Mouse (Mus musculus) kidney, embryonic 16.5 days (tissue): Measurements from ENCODE around the gene Timm9. TPM values are rescaled to one million over a fixed set of nuclear protein-coding genes. Genes with fewer than 3 reads are reported as not detected.

Experiments
- ATAC-seq: fragments of 200-750 bp; cut with Nextera tagmentation; 2 replicates; pipeline ENCODE4 v1.8.0; 2017; ENCODE audit warnings: moderate TSS enrichment; ENCODE audit not compliant: low FRiP score, low TSS enrichment
- H3K27ac ChIP-seq: fragments of 300-500 bp; sonication (generic); 2 replicates; pipeline ENCODE4 v1.5.1; 2014; ENCODE audit warnings: low read length
- H3K27me3 ChIP-seq: fragments of 300-500 bp; sonication (generic); 2 replicates; pipeline ENCODE4 v1.6.1; 2014; ENCODE audit warnings: low read length, control low read depth, mixed read lengths; ENCODE audit not compliant: insufficient read depth
- H3K36me3 ChIP-seq: fragments of 300-500 bp; sonication (generic); 2 replicates; pipeline ENCODE4 v1.6.1; 2014; ENCODE audit warnings: low read length, control low read depth, mixed read lengths; ENCODE audit not compliant: insufficient read depth
- H3K4me1 ChIP-seq: fragments of 300-500 bp; sonication (generic); 2 replicates; pipeline ENCODE4 v1.6.1; 2014; ENCODE audit warnings: low read length, control low read depth, mixed read lengths; ENCODE audit not compliant: insufficient read depth
- H3K4me2 ChIP-seq: fragments of 300-500 bp; sonication (generic); replicated peaks from 2 replicates; pipeline ENCODE4 v1.6.1; 2014; ENCODE audit warnings: low read depth, low read length
- H3K4me3 ChIP-seq: fragments of 300-500 bp; sonication (generic); 2 replicates; pipeline ENCODE4 v1.5.1; 2014; ENCODE audit warnings: mild to moderate bottlenecking, low read length
- H3K9ac ChIP-seq: fragments of 300-500 bp; sonication (generic); replicated peaks from 2 replicates; pipeline ENCODE4 v1.6.1; 2014; ENCODE audit warnings: low read length
- H3K9me3 ChIP-seq: fragments of 300-500 bp; sonication (generic); 2 replicates; pipeline ENCODE4 v1.6.1; 2016; ENCODE audit warnings: low read length, control low read depth
- WGBS: fragments of 180-500 bp; shearing (Covaris S2); extraction: QIAGEN DNeasy Blood & Tissue Kit; methylation state at CpG from one replicate; pipeline ENCODE4 v1.1.7; 2014; 5-methylcytosine and 5-hydroxymethylcytosine counted together
- polyA plus RNA-seq: library from polyadenylated mRNA; unstranded; fragments of >200 nt; fragmentation: Nextera tagmentation; extraction: Ambion mirVana; gene quantifications from 2 replicates; pipeline ENCODE4 v1.2.1, GENCODE M21; 2015

Gene Timm9
- polyA plus RNA-seq, 1 experiment from 2014 or later, result 87.8 TPM

DNA sequence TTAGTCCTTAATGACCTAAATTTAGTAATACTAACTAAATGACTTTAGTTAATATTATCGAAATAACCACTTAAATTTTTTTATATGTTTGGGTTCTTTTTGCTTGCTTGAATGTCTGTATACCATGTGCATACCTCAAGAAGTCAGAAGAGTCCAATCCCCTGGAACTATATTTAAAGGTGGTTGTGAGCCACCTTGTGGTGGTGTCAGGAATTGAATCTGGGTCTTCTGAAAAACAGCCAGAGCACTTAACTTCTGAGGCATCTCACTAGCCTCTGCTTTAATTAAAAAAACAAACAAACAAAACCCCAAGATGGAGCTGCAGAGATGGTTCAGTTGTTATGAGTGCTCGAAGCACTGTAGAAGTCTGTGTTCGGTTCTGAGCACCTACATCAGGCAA, 11.2 kb upstream of the Timm9 start:
- WGBS, result 87% methylated on average over 3 of the region's 3 CpGs
- H3K36me3 ChIP-seq, result peaks cover 43% of the 10 kb centered on the region
- no peak for ATAC-seq

GRCm38 (mm10) chr12:71141189-71141588, 4.7 kb upstream of the Timm9 start:
- H3K4me1 ChIP-seq, result peaks cover 10% of the 10 kb centered on the region
- no peak overlapping the region for H3K4me3 ChIP-seq
- H3K9ac ChIP-seq, result no peak overlapping the region
- no peaks in the 10 kb centered on the region for H3K27me3 ChIP-seq
- no peak overlapping the region for H3K27ac ChIP-seq
- H3K36me3 ChIP-seq, result peaks cover 35% of the 10 kb centered on the region
- H3K9me3 ChIP-seq, result no peaks in the 10 kb centered on the region
- ATAC-seq, result no peak
- H3K4me2 ChIP-seq, result no peak overlapping the region

More for the DNA sequence above, 11.2 kb upstream of the Timm9 start:
- Histone ChIP-seq H3K27ac (no peak overlapping the region), H3K4me1 (no peaks in the 10 kb centered on the region), H3K9me3 (no peaks in the 10 kb centered on the region), H3K4me2 (no peak overlapping the region), H3K4me3 (no peak overlapping the region), H3K9ac (no peak overlapping the region), H3K27me3 (no peaks in the 10 kb centered on the region)

DNA sequence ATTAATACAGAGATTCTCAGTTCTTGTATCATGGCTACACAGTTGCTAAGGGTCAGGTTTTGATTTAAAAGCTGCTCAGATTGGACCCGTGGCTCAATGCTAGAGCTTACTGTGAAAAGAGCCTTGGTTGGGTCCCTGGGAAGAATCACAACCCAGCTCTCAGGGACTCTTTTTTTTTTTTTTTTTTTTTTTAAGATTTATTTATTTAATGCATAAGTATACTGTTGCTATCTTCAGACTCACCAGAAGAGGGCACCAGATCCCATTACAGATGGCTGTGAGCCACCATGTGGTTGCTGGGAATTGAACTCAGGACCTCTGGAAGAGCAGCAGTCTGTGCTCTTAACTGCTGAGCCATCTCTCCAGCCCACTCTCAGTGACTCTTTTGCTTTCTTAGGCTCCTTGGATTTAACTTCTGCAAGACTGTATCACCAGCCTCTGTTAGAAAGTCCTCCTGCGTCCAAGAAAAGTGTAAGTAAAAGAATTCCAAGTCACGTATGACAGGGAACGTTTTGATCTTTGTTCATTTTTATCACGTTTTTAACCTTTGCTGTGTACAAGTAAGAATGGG, 2.9 kb upstream of the Timm9 start:
- Histone ChIP-seq H3K36me3 (peaks cover 29% of the 10 kb centered on the region), H3K4me1 (peaks cover 13% of the 10 kb centered on the region), H3K27me3 (no peaks in the 10 kb centered on the region), H3K4me2 (no peak overlapping the region), H3K9ac (no peak overlapping the region), H3K4me3 (no peak overlapping the region), H3K9me3 (no peaks in the 10 kb centered on the region), H3K27ac (no peak overlapping the region)
- ATAC-seq, result no peak
- WGBS, result 76% methylated on average over 5 of the region's 5 CpGs

DNA sequence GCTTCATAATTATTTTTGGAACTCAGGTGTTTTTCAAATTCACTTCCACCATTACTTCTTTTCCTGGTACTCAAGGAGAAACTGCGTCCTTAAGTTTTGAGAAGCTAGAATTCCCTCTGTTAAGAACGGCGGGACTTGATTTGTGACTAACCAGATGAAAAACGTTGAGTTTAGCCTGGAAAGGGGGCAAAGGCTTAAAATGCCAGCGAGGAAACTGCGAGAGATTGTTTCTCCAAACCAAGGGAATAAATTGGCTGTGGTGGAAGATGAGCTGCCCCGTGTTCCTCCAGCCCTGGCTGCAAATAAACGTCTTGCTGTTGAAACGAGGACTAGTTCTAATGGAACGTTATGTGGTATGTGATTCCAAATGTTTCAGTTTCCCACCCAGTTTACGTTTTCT, 1.2 kb upstream of the Timm9 start:
- Histone ChIP-seq H3K4me3 (peak overlapping the region; percentile 81), H3K36me3 (peaks cover 23% of the 10 kb centered on the region), H3K9ac (peak overlapping the region; percentile 73), H3K27ac (no peak overlapping the region), H3K4me2 (peak overlapping the region; percentile 96), H3K27me3 (no peaks in the 10 kb centered on the region), H3K9me3 (no peaks in the 10 kb centered on the region), H3K4me1 (peaks cover 13% of the 10 kb centered on the region)
- no peak for ATAC-seq
- 3% methylated on average over 11 of the region's 11 CpGs for WGBS

DNA sequence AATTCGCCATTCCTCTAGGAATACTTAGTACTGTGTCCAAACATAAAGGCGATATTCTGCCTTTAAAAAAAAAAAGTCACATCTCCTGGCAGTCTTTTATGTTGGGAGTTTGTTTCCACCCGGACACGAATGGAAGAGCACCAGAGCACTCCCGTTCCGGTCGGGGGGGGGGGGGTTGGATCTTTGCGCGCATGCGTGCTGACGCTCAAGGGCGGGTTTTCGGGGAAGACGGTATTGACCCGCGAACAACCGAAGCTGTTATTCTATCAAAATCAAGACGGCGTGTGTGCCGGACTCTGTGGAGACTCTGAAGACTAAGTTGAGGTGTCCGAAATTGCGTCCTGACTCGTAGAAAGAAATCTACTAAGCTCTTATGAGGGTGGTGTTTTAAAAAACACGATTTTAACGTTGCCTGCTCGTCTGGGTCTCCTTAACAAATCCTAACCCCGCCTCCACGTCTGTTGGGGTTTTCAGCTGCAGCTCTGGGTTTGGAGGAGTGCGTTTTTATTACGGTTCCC, 549 bp upstream of the Timm9 start:
- under 1% methylated on average over 30 of the region's 30 CpGs for WGBS
- Histone ChIP-seq H3K4me3 (peak overlapping the region; percentile 81), H3K4me2 (peak overlapping the region; percentile 96), H3K9ac (peak overlapping the region; percentile 85), H3K9me3 (no peaks in the 10 kb centered on the region), H3K4me1 (peaks cover 13% of the 10 kb centered on the region), H3K36me3 (peaks cover 17% of the 10 kb centered on the region), H3K27me3 (no peaks in the 10 kb centered on the region), H3K27ac (peak overlapping the region; percentile 77)
- peak; percentile 86 for ATAC-seq

DNA sequence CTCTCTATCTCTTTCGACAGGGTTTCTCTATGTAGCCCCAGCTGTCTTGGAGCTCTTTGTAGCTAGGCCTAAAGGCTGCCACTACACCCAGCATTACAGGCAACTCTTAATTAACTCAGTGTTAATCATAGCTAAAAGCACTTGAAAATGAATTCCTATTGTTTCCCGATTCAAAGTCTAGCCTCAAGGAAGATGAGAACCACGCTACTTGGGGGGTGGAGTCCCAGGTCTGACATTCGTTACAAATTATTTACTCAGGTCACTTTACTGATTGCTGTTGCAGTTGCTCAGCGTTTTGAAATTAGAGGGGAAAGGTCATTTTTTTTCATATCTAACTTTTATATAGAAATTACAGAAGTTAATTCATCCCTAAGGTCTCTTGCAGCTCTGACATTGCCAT, 903 bp downstream of the Timm9 start:
- Histone ChIP-seq H3K9me3 (no peaks in the 10 kb centered on the region), H3K9ac (peak overlapping the region; percentile 58), H3K4me1 (peaks cover 13% of the 10 kb centered on the region), H3K4me3 (peak overlapping the region; percentile 81), H3K27me3 (no peaks in the 10 kb centered on the region), H3K36me3 (peaks cover 12% of the 10 kb centered on the region), H3K4me2 (peak overlapping the region; percentile 96), H3K27ac (no peak overlapping the region)
- no peak for ATAC-seq
- WGBS, result 30% methylated on average over 5 of the region's 5 CpGs

- no peaks in the 10 kb centered on the region for H3K27me3 ChIP-seq
- no peak overlapping the region for H3K4me3 ChIP-seq
- no peak overlapping the region for H3K27ac ChIP-seq
- peaks cover 24% of the 10 kb centered on the region for H3K36me3 ChIP-seq
- no peak for ATAC-seq
- H3K9me3 ChIP-seq, result no peaks in the 10 kb centered on the region
- no peaks in the 10 kb centered on the region for H3K4me1 ChIP-seq
- H3K4me2 ChIP-seq, result no peak overlapping the region
- H3K9ac ChIP-seq, result no peak overlapping the region
- 91% methylated on average over 9 of the region's 9 CpGs for WGBS
Observed at GRCm38 (mm10) chr12:71123286-71123685, 13.2 kb downstream of the Timm9 start.

- Histone ChIP-seq H3K4me2 (no peak overlapping the region), H3K9me3 (no peaks in the 10 kb centered on the region), H3K9ac (no peak overlapping the region), H3K36me3 (peaks cover 24% of the 10 kb centered on the region), H3K27me3 (no peaks in the 10 kb centered on the region), H3K27ac (no peak overlapping the region), H3K4me3 (no peak overlapping the region), H3K4me1 (no peaks in the 10 kb centered on the region)
- ATAC-seq, result no peak
- 87% methylated on average over 10 of the region's 10 CpGs for WGBS
Observed at GRCm38 (mm10) chr12:71122731-71123130, 13.8 kb downstream of the Timm9 start.

DNA sequence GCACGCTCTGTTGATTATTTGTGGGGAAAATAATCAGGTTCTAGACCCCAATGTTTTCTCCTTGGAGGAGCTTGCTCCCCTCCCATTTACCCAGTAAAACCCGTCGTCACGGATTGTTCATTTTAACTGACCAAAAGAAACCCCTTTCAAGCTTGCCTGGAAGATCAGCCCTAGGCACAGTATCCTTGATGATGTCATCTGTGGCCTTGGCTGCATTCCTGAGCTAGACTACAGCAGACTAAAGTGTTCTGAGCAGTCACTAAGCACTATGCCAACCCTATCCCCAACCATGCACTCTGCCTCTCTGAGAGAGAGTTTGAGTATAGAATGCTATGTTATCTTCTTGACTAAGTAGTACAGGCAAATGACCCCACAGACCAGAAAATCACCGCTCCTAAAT, 20.1 kb downstream of the Timm9 start:
- H3K27me3 ChIP-seq, result no peaks in the 10 kb centered on the region
- no peaks in the 10 kb centered on the region for H3K9me3 ChIP-seq
- no peak overlapping the region for H3K4me3 ChIP-seq
- WGBS, result 71% methylated on average over 5 of the region's 5 CpGs
- ATAC-seq, result no peak
- no peak overlapping the region for H3K9ac ChIP-seq
- no peaks in the 10 kb centered on the region for H3K36me3 ChIP-seq
- H3K4me2 ChIP-seq, result no peak overlapping the region
- H3K27ac ChIP-seq, result no peak overlapping the region
- H3K4me1 ChIP-seq, result peaks cover 1% of the 10 kb centered on the region; the same call in 1 of the 2 replicates

DNA sequence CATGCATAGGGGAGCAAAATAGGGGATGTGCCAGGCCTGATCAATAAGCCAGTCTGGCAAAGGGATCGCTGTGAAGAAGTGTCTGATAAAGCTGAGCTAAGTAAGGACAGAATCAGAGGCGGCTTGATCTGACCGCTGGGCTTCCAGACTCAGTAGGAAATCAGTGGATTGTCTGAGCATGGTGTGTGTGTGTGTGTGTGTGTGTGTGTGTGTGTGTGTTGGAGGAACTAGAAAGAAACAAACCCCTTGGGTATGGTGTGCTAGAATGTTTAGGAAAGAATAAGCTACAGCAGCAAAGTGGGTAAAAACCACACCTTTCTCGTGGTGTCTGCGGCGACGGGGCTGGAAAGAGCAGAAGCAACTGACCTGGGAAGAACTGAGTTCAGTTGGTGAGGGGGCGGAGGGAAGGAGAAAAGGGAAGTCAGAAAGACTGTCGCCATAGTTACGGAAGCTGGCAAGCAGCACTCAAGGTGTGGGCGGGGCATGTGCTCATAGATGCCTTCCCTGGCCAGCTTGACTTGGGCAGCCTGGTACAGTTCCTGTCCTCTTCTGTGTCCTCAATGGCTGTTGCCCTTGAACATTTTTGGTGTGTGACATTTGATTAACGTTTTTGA, 22.7 kb downstream of the Timm9 start:
- H3K27ac ChIP-seq, result no peak overlapping the region
- 32% methylated on average over 12 of the region's 12 CpGs for WGBS
- H3K27me3 ChIP-seq, result no peaks in the 10 kb centered on the region
- H3K4me1 ChIP-seq, result peaks cover 6% of the 10 kb centered on the region; the same call in 1 of the 2 replicates
- H3K9ac ChIP-seq, result no peak overlapping the region
- H3K9me3 ChIP-seq, result no peaks in the 10 kb centered on the region
- no peaks in the 10 kb centered on the region for H3K36me3 ChIP-seq
- no peak overlapping the region for H3K4me3 ChIP-seq
- H3K4me2 ChIP-seq, result peak overlapping the region; percentile 43
- peak; percentile 63; the same call in 1 of the 2 replicates for ATAC-seq
